Mouse (Mus musculus) embryonic facial prominence, embryonic 15.5 days (tissue): ENCODE measurements around the gene Carmil1. TPM values are rescaled to one million over a fixed set of nuclear protein-coding genes. Genes with fewer than 3 reads are reported as not detected.

Experiments
- ATAC-seq: fragments of 200-750 bp; cut with Nextera tagmentation; 2 replicates; pipeline ENCODE4 v1.8.0; 2017; ENCODE audit warnings: low read depth, moderate TSS enrichment; ENCODE audit not compliant: insufficient number of reproducible peaks, low FRiP score, low TSS enrichment
- H3K27ac ChIP-seq: fragments of 300-500 bp; sonication (generic); replicated peaks from 2 replicates; pipeline ENCODE4 v1.5.1; 2015; ENCODE audit warnings: mild to moderate bottlenecking, inconsistent platforms
- H3K27me3 ChIP-seq: fragments of 300-500 bp; sonication (generic); 2 replicates; pipeline ENCODE4 v1.6.1; 2015; ENCODE audit warnings: inconsistent platforms
- H3K36me3 ChIP-seq: fragments of 300-500 bp; sonication (generic); 2 replicates; pipeline ENCODE4 v1.6.1; 2015; ENCODE audit warnings: mild to moderate bottlenecking, inconsistent platforms
- H3K4me1 ChIP-seq: fragments of 300-500 bp; sonication (generic); 2 replicates; pipeline ENCODE4 v1.6.1; 2015; ENCODE audit warnings: inconsistent platforms
- H3K4me2 ChIP-seq: fragments of 300-500 bp; sonication (generic); replicated peaks from 2 replicates; pipeline ENCODE4 v1.6.1; 2015; ENCODE audit warnings: mild to moderate bottlenecking, inconsistent platforms
- H3K4me3 ChIP-seq: fragments of 300-500 bp; sonication (generic); replicated peaks from 2 replicates; pipeline ENCODE4 v1.5.1; 2015; ENCODE audit warnings: mild to moderate bottlenecking, inconsistent platforms
- H3K9ac ChIP-seq: fragments of 300-500 bp; sonication (generic); 2 replicates; pipeline ENCODE4 v1.6.1; 2015; ENCODE audit warnings: inconsistent platforms
- H3K9me3 ChIP-seq: fragments of 300-500 bp; sonication (generic); replicated peaks from 2 replicates; pipeline ENCODE4 v1.6.1; 2016; ENCODE audit warnings: inconsistent platforms
- WGBS: fragments of 180-500 bp; shearing (Covaris S2); methylation state at CpG from one replicate; pipeline ENCODE4 v1.1.7; 2015; 5-methylcytosine and 5-hydroxymethylcytosine counted together
- polyA plus RNA-seq: library from polyadenylated mRNA; unstranded; fragments of >200 nt; fragmentation: Nextera tagmentation; extraction: Ambion mirVana; gene quantifications from 2 replicates; pipeline ENCODE4 v1.2.1, GENCODE M21; 2015

Gene Carmil1
- polyA plus RNA-seq, 1 experiment from 2014 or later, result 39.9 TPM

DNA sequence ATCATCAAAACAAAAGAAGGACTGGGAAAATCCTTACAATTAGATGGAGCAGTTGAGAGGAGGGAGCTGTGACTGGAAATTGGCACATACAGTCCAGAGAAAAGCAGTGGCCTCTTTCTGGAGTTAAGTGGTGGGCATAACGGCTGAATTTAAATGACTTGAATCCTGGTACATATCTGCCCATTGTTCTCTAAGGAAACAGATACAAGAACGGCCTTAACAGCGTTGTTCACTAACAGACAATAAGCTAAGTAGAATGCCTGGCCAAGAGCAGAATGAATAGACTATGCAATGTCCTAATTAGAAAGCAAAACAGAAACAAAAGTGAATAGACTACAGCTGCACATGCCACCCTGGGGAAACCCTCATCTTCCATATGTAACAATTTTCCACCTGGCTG, 133.6 kb downstream of the Carmil1 start:
- no peak overlapping the region for H3K4me2 ChIP-seq
- 0 out of 2 replicates have a peak, but pooled peaks cover 3% of the 10 kb centered on the region for H3K36me3 ChIP-seq
- no peak for ATAC-seq
- no peak overlapping the region for H3K27ac ChIP-seq
- no peak overlapping the region for H3K9ac ChIP-seq
- H3K27me3 ChIP-seq, result no peaks in the 10 kb centered on the region
- no peaks in the 10 kb centered on the region for H3K9me3 ChIP-seq
- H3K4me1 ChIP-seq, result peaks cover 8% of the 10 kb centered on the region; the same call in 1 of the 2 replicates
- 84% methylated on average over 3 of the region's 3 CpGs for WGBS
- no peak overlapping the region for H3K4me3 ChIP-seq

DNA sequence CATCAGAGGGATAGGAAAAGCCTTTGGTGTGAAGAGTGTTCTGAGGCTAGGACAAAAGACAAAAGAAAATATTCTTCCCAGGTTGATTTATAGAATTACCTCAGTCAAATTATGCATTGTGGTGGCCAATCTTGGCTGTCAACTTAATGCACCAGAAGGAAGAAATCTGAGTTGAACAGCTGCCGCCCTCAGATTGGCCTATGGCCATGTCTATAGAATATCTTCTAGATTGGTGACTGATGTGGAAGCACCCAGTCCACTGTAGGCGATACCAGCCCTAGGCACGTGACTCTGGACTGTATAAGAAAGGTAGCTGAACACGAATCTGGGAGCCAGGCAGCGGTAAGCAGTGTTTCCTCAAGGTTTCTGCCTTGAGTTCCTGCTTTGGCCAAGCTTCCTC, 134.1 kb downstream of the Carmil1 start:
- 94% methylated on average over 5 of the region's 5 CpGs for WGBS
- H3K4me3 ChIP-seq, result no peak overlapping the region
- no peaks in the 10 kb centered on the region for H3K27me3 ChIP-seq
- H3K27ac ChIP-seq, result no peak overlapping the region
- ATAC-seq, result no peak
- peaks cover 4% of the 10 kb centered on the region; the same call in 1 of the 2 replicates for H3K4me1 ChIP-seq
- 0 out of 2 replicates have a peak, but pooled peaks cover 3% of the 10 kb centered on the region for H3K36me3 ChIP-seq
- H3K9me3 ChIP-seq, result no peaks in the 10 kb centered on the region
- no peak overlapping the region for H3K4me2 ChIP-seq
- no peak overlapping the region for H3K9ac ChIP-seq

DNA sequence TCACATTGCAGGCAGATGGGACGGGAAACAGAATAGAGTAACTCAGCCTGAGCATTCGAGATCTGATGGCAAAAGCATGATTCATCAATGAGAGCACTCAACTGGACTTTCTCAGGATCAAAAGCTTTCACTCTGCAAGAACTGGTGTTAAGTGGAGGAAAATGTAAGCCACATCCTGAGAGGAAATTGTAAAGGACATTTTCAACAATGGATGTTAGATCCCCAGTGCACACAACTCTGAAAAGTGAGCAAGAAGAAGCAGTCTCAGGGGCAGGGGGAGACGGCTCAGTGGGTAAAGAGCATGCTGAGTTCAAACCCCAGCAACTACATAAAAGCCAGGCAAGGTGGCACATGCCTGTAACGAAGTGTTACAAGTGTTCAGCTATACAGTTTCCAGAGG, 135.7 kb downstream of the Carmil1 start:
- Histone ChIP-seq H3K4me1 (no peaks in the 10 kb centered on the region), H3K9me3 (no peaks in the 10 kb centered on the region), H3K9ac (no peak overlapping the region), H3K27me3 (no peaks in the 10 kb centered on the region), H3K36me3 (0 out of 2 replicates have a peak, but pooled peaks cover 3% of the 10 kb centered on the region), H3K4me3 (no peak overlapping the region), H3K4me2 (no peak overlapping the region), H3K27ac (no peak overlapping the region)
- ATAC-seq, result no peak
- 52% methylated on average over 4 of the region's 4 CpGs for WGBS

DNA sequence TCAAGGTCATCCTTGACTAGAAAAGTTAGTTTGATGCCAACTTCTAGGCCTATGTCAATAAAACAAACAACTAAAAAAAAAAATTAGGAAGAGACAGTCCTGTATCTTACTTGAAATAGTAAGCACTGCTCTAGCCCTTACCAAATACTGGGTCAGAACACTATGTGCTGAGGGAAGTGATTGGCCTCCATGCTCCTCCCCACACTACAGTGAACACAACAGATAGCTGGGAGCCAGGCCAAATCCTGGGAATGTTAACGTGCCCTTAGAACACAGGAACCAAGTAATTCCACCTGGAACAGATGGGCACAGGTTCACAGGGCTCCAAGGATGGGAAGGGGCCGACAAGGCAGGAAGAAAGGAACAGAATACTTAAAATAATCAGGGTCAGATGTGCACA, 136.5 kb downstream of the Carmil1 start:
- H3K4me2 ChIP-seq, result no peak overlapping the region
- no peaks in the 10 kb centered on the region for H3K4me1 ChIP-seq
- no peaks in the 10 kb centered on the region for H3K27me3 ChIP-seq
- H3K9me3 ChIP-seq, result no peaks in the 10 kb centered on the region
- WGBS, result 29% methylated on average over 2 of the region's 2 CpGs
- ATAC-seq, result no peak
- no peak overlapping the region for H3K4me3 ChIP-seq
- 0 out of 2 replicates have a peak, but pooled peaks cover 3% of the 10 kb centered on the region for H3K36me3 ChIP-seq
- H3K9ac ChIP-seq, result no peak overlapping the region
- H3K27ac ChIP-seq, result no peak overlapping the region

- Histone ChIP-seq H3K4me2 (no peak overlapping the region), H3K27me3 (no peaks in the 10 kb centered on the region), H3K4me3 (no peak overlapping the region), H3K27ac (no peak overlapping the region), H3K4me1 (peaks cover 12% of the 10 kb centered on the region; the same call in 1 of the 2 replicates), H3K36me3 (peaks cover 9% of the 10 kb centered on the region; the same call in 1 of the 2 replicates), H3K9ac (no peak overlapping the region), H3K9me3 (no peaks in the 10 kb centered on the region)
- 92% methylated on average over 5 of the region's 5 CpGs for WGBS
- ATAC-seq, result no peak
Observed at GRCm38 (mm10) chr13:24136836-24137235, 143.8 kb downstream of the Carmil1 start.

GRCm38 (mm10) chr13:24135282-24136230, 145.0 kb downstream of the Carmil1 start:
- Histone ChIP-seq H3K9me3 (no peaks in the 10 kb centered on the region), H3K4me2 (0 out of 2 replicates have a peak overlapping the region, but pooled peaks have one; percentile 10), H3K9ac (no peak overlapping the region), H3K4me1 (peaks cover 12% of the 10 kb centered on the region; the same call in 1 of the 2 replicates), H3K27me3 (no peaks in the 10 kb centered on the region), H3K4me3 (no peak overlapping the region), H3K36me3 (peaks cover 9% of the 10 kb centered on the region; the same call in 1 of the 2 replicates), H3K27ac (no peak overlapping the region)
- ATAC-seq, result no peak
- 22% methylated on average over 21 of the region's 21 CpGs for WGBS

- ATAC-seq, result no peak
- H3K9ac ChIP-seq, result no peak overlapping the region
- no peaks in the 10 kb centered on the region for H3K9me3 ChIP-seq
- no peak overlapping the region for H3K4me2 ChIP-seq
- H3K27ac ChIP-seq, result no peak overlapping the region
- WGBS, result 90% methylated on average over 3 of the region's 3 CpGs
- peaks cover 9% of the 10 kb centered on the region; the same call in 1 of the 2 replicates for H3K36me3 ChIP-seq
- peaks cover 12% of the 10 kb centered on the region; the same call in 1 of the 2 replicates for H3K4me1 ChIP-seq
- H3K4me3 ChIP-seq, result no peak overlapping the region
- H3K27me3 ChIP-seq, result no peaks in the 10 kb centered on the region
Observed at GRCm38 (mm10) chr13:24132866-24133265, 147.7 kb downstream of the Carmil1 start.

- Histone ChIP-seq H3K4me2 (no peak overlapping the region), H3K9ac (no peak overlapping the region), H3K9me3 (no peaks in the 10 kb centered on the region), H3K4me1 (peaks cover 12% of the 10 kb centered on the region; the same call in 1 of the 2 replicates), H3K27ac (no peak overlapping the region), H3K36me3 (no peaks in the 10 kb centered on the region), H3K27me3 (no peaks in the 10 kb centered on the region), H3K4me3 (no peak overlapping the region)
- 89% methylated on average over 5 of the region's 5 CpGs for WGBS
- no peak for ATAC-seq
Observed at GRCm38 (mm10) chr13:24131319-24131718, 149.3 kb downstream of the Carmil1 start.

GRCm38 (mm10) chr13:24130741-24131140, 149.9 kb downstream of the Carmil1 start:
- H3K9ac ChIP-seq, result no peak overlapping the region
- WGBS, result 94% methylated on average over 2 of the region's 2 CpGs
- H3K27ac ChIP-seq, result no peak overlapping the region
- ATAC-seq, result no peak
- H3K27me3 ChIP-seq, result no peaks in the 10 kb centered on the region
- no peak overlapping the region for H3K4me2 ChIP-seq
- no peak overlapping the region for H3K4me3 ChIP-seq
- H3K36me3 ChIP-seq, result no peaks in the 10 kb centered on the region
- H3K4me1 ChIP-seq, result peaks cover 6% of the 10 kb centered on the region; the same call in 1 of the 2 replicates
- no peaks in the 10 kb centered on the region for H3K9me3 ChIP-seq

DNA sequence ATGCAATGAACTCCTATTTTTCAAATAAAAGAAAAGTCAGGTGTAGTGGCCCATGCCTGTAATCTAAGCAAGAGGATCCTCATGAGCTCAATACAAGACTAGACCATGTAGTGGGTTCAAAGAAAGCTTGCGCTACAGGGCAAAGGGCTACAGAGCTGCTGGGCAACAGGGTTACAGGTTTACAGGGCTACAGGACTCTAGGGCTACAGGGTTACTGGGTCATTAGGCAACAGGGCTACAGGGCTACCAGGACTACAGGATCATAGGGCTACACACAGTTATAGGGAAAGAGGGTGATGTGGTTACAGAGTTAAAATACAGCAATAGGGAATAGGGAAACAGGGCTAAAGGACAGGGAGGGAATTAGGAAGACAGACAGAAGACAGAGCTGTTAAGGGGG, 151.9 kb downstream of the Carmil1 start:
- ATAC-seq, result no peak
- H3K9me3 ChIP-seq, result no peaks in the 10 kb centered on the region
- no peaks in the 10 kb centered on the region for H3K27me3 ChIP-seq
- no peaks in the 10 kb centered on the region for H3K4me1 ChIP-seq
- no peaks in the 10 kb centered on the region for H3K36me3 ChIP-seq
- H3K9ac ChIP-seq, result no peak overlapping the region
- no peak overlapping the region for H3K27ac ChIP-seq
- H3K4me2 ChIP-seq, result no peak overlapping the region
- no peak overlapping the region for H3K4me3 ChIP-seq
- 93% methylated on average over 1 of the region's 1 CpGs for WGBS

- Histone ChIP-seq H3K36me3 (no peaks in the 10 kb centered on the region), H3K4me1 (no peaks in the 10 kb centered on the region), H3K9ac (no peak overlapping the region), H3K9me3 (no peaks in the 10 kb centered on the region), H3K27ac (no peak overlapping the region), H3K27me3 (no peaks in the 10 kb centered on the region), H3K4me2 (no peak overlapping the region), H3K4me3 (no peak overlapping the region)
- no peak for ATAC-seq
- 57% methylated on average over 6 of the region's 6 CpGs for WGBS
Observed at GRCm38 (mm10) chr13:24125865-24126264, 154.7 kb downstream of the Carmil1 start.
